ENCODE assay signal across 28 mouse cellular contexts in the genomic region with DNA sequence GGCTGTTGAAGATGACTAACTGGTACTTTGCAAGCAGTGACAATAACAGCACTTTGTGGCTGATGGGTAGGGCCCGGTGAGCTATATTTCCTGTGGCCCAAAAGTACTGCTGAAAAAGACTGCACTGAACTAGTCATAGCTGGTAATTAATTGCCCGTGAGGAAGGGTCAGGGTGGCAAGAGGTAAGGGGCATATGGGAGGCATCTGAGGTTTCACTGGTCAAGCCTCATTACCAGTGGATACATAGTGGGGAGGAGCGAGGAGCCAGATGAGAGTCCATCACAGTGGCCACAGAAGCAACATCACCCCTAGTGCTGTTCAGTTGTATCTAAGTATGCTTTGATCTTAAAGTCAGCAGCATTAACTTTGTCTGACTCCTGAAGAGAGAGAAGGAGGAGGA. TPM values are rescaled to one million over a fixed set of nuclear protein-coding genes. Genes with fewer than 3 reads are reported as not detected.
DNase-seq lines count a peak whose midpoint lies in the region; ATAC-seq and TF ChIP-seq lines count a peak whose summit lies in the region.
"Had no signal": no experiment of that assay in that cellular context is flagged by ENCODE, and none has a peak within 500 bp of the region (broad histone marks: within the 10 kb centered on the region; RNA-seq: fewer than 3 reads in every experiment).

No protein-coding gene starts in this region.

- in situ Hi-C loops in Patski (cut with MboI; ENCODE audit: low pct_unique_long_range_greater_than_20kb): loop anchor here (5.0 kb wide), 2 partner anchors 122 to 332 kb away; no protein-coding TSS in a partner anchor

- WGBS in kidney, embryonic 14.5 days: 34% methylated on average over 3 of the region's 3 CpGs
- WGBS in kidney, adult 2 months: 51% methylated on average over 3 of the region's 3 CpGs
- 29% methylated on average over 3 of the region's 3 CpGs for WGBS in kidney, embryonic 16.5 days

- CTCF ChIA-PET in Patski (lab: Charles Lee): no interaction called here

- H3K4me2 ChIP-seq in kidney, embryonic 14.5 days (replicated peaks; ENCODE audit: low read depth, low read length): no peak overlapping the region
- no peak overlapping the region for H3K4me2 ChIP-seq in kidney, embryonic 16.5 days (replicated peaks; ENCODE audit: low read depth, low read length)
- H3K4me2 ChIP-seq: embryonic facial prominence, embryonic 13.5 days; embryonic facial prominence, embryonic 15.5 days; forebrain, embryonic 12.5 days had no signal

- TF ChIP-seq CTCF in kidney, adult 2 months (conservative IDR thresholded peaks at IDR 0.05; ENCODE audit: insufficient read depth, insufficient read length, low read depth, low read length): no peak
- TF ChIP-seq CTCF in Patski (IDR thresholded peaks at IDR 0.05): no peak

- peaks cover 11% of the 10 kb centered on the region for H3K4me1 ChIP-seq in kidney, embryonic 14.5 days (ENCODE audit: control insufficient read depth, insufficient read depth, low read length)
- no peaks in the 10 kb centered on the region for H3K4me1 ChIP-seq in kidney, adult 2 months (ENCODE audit: control insufficient read depth, insufficient read depth, low read length)
- peaks cover 20% of the 10 kb centered on the region for H3K4me1 ChIP-seq in kidney, embryonic 16.5 days (ENCODE audit: insufficient read depth, low read length)

- no peak for TF ChIP-seq POLR2A in kidney, adult 2 months (IDR thresholded peaks at IDR 0.05; ENCODE audit: low read depth, low read length)

- POLR2A ChIA-PET in Patski (lab: Charles Lee): interaction anchor here (1.2 kb wide), 1 partner anchor 14 kb away, joined by 3 read pairs; no protein-coding TSS in a partner anchor

- H3K9me3 ChIP-seq in kidney, embryonic 14.5 days (ENCODE audit: control insufficient read depth, low read length): no peaks in the 10 kb centered on the region
- no peaks in the 10 kb centered on the region for H3K9me3 ChIP-seq in kidney, embryonic 16.5 days (ENCODE audit: low read length)
- H3K9me3 ChIP-seq: embryonic facial prominence, embryonic 13.5 days; embryonic facial prominence, embryonic 15.5 days; forebrain, embryonic 10.5 days; forebrain, embryonic 12.5 days had no signal

- ATAC-seq in kidney, embryonic 14.5 days (ENCODE audit: low FRiP score, low TSS enrichment): peak; percentile 40
- peak; percentile 33; the same call in 1 of the 2 replicates for ATAC-seq in kidney, embryonic 16.5 days (ENCODE audit: low FRiP score, low TSS enrichment)
- peak; percentile 71 for ATAC-seq in Patski
- ATAC-seq: CD4-positive, CD25-positive, alpha-beta regulatory T cell, adult 4 months; forebrain, embryonic 14.5 days; forebrain, embryonic 16.5 days had no signal

- H3K36me3 ChIP-seq in kidney, embryonic 14.5 days (ENCODE audit: control insufficient read depth, insufficient read depth, low read length): no peaks in the 10 kb centered on the region
- H3K36me3 ChIP-seq in kidney, adult 2 months (ENCODE audit: control insufficient read depth, insufficient read depth, low read length): no peaks in the 10 kb centered on the region
- H3K36me3 ChIP-seq in kidney, embryonic 16.5 days (ENCODE audit: insufficient read depth, low read length): no peaks in the 10 kb centered on the region
- H3K36me3 ChIP-seq: embryonic facial prominence, embryonic 13.5 days; embryonic facial prominence, embryonic 15.5 days; forebrain, embryonic 10.5 days; forebrain, embryonic 12.5 days; G1E had no signal

- H3K4me3 ChIP-seq in kidney, embryonic 14.5 days (ENCODE audit: low read length): no peak overlapping the region
- H3K4me3 ChIP-seq in kidney, adult 2 months (ENCODE audit: insufficient read depth, low read depth, low read length): no peak overlapping the region
- no peak overlapping the region for H3K4me3 ChIP-seq in kidney, embryonic 16.5 days (ENCODE audit: low read length)
- H3K4me3 ChIP-seq: embryonic facial prominence, embryonic 13.5 days; embryonic facial prominence, embryonic 15.5 days; erythroblast, embryonic 14.5 days; forebrain, embryonic 10.5 days; forebrain, embryonic 12.5 days had no signal

- DNase-seq in kidney, adult 2 months: no peak
- DNase-seq in kidney, postnatal 14 days: no peak
- peak; percentile 67 for DNase-seq in Patski (ENCODE audit: low read depth, low spot score)
- DNase-seq: adrenal gland, adult 2 months; adrenal gland, postnatal 10 days; adrenal gland, postnatal 25 days; B cell, adult 2 months; cerebellum, adult 11 months; cerebellum, adult 18-20 months; cerebellum, adult 8-10 months; cerebellum, adult 9-11 months; cerebellum, postnatal 14 days; cerebellum, postnatal 36 days; embryo, embryonic 11 days had no signal

- H3K27ac ChIP-seq in kidney, embryonic 14.5 days (ENCODE audit: low read depth, low read length): no peak overlapping the region
- no peak overlapping the region for H3K27ac ChIP-seq in kidney, adult 2 months (ENCODE audit: insufficient read depth, low read depth, low read length)
- H3K27ac ChIP-seq in kidney, embryonic 16.5 days (ENCODE audit: low read length): no peak overlapping the region
- H3K27ac ChIP-seq: embryonic facial prominence, embryonic 13.5 days; embryonic facial prominence, embryonic 15.5 days; forebrain, embryonic 10.5 days; forebrain, embryonic 12.5 days had no signal

- H3K27me3 ChIP-seq in kidney, embryonic 14.5 days (ENCODE audit: control insufficient read depth, insufficient read depth, low read length): no peaks in the 10 kb centered on the region
- H3K27me3 ChIP-seq in kidney, adult 2 months (replicated peaks; ENCODE audit: control insufficient read depth, insufficient read depth, low read length): no peaks in the 10 kb centered on the region
- no peaks in the 10 kb centered on the region for H3K27me3 ChIP-seq in kidney, embryonic 16.5 days (ENCODE audit: insufficient read depth, low read length)
- no peaks in the 10 kb centered on the region for H3K27me3 ChIP-seq in Patski
- H3K27me3 ChIP-seq: CH12.LX; embryonic facial prominence, embryonic 15.5 days had no signal

- H3K9ac ChIP-seq in kidney, embryonic 14.5 days (ENCODE audit: low read depth, low read length): no peak overlapping the region
- H3K9ac ChIP-seq in kidney, embryonic 16.5 days (replicated peaks; ENCODE audit: low read length): no peak overlapping the region
- H3K9ac ChIP-seq: embryonic facial prominence, embryonic 13.5 days; embryonic facial prominence, embryonic 15.5 days; forebrain, embryonic 12.5 days had no signal

RNA-seq across cellular contexts. Expression of gene Tshz2, which starts 2.7 kb away (rescaled TPM):
- 11.7 and 14.8 TPM in 2 replicates for polyA plus RNA-seq in kidney, embryonic 14.5 days (2014; fragmentation: Nextera tagmentation; extraction: Ambion mirVana)
- polyA plus RNA-seq in kidney, adult 2 months (2012; rRNA removed): 17.5 and 17.6 TPM in 2 replicates
- 11.5 and 15.2 TPM in 2 replicates for polyA plus RNA-seq in kidney, embryonic 16.5 days (2015; fragmentation: Nextera tagmentation; extraction: Ambion mirVana)
- 43.1 TPM for polyA plus RNA-seq in Patski (2021)
- polyA plus RNA-seq: erythroblast, embryonic 14.5 days; G1E had no signal

RNA-seq across cellular contexts. Expression of gene Gm11011, which starts 42.5 kb away (rescaled TPM):
- not detected in 2 replicates for polyA plus RNA-seq in kidney, embryonic 14.5 days (2014; fragmentation: Nextera tagmentation; extraction: Ambion mirVana)
- not detected in 2 replicates for polyA plus RNA-seq in kidney, adult 2 months (2012; rRNA removed)
- polyA plus RNA-seq in kidney, embryonic 16.5 days (2015; fragmentation: Nextera tagmentation; extraction: Ambion mirVana): not detected in 2 replicates
- not detected for polyA plus RNA-seq in Patski (2021)
- polyA plus RNA-seq: adrenal gland, adult 2 months; brain, embryonic 14.5 days; CD4-positive, CD25-positive, alpha-beta regulatory T cell, adult 4 months; embryonic facial prominence, embryonic 11.5 days; embryonic facial prominence, embryonic 13.5 days; embryonic facial prominence, embryonic 15.5 days; erythroblast, embryonic 14.5 days; forebrain, embryonic 10.5 days; forebrain, embryonic 12.5 days; forebrain, embryonic 14.5 days; forebrain, embryonic 16.5 days; G1E had no signal
